Mouse (Mus musculus) small intestine, adult 2 months (tissue): ENCODE measurements at regions not wholly inside any gene's neighbourhood (a gene's known extent, or its start where the extent isn't known, plus 50 kb on each side); places are given as distances from the start of the nearest gene placed in this dataset.

Experiments used
- H3K27ac ChIP-seq: fragments of 200-500 bp; 2 replicates; pipeline ENCODE4 v1.5.1; 2012; ENCODE audit warnings: low read depth, low read length, control low read depth, inconsistent platforms; ENCODE audit not compliant: insufficient read depth
- H3K27me3 ChIP-seq: fragments of 200-500 bp; 2 replicates; pipeline ENCODE4 v1.6.1; 2012; ENCODE audit warnings: mild to moderate bottlenecking, moderate library complexity, low read length, inconsistent platforms; ENCODE audit not compliant: control insufficient read depth, insufficient read depth
- H3K36me3 ChIP-seq: fragments of 200-500 bp; 2 replicates; pipeline ENCODE4 v1.6.1; 2012; ENCODE audit warnings: mild to moderate bottlenecking, low read length, control low read depth, inconsistent platforms; ENCODE audit not compliant: control insufficient read depth, insufficient read depth
- H3K4me1 ChIP-seq: fragments of 200-500 bp; 2 replicates; pipeline ENCODE4 v1.6.1; 2012; ENCODE audit warnings: low read length, inconsistent platforms, mixed read lengths; ENCODE audit not compliant: control insufficient read depth, insufficient read depth, insufficient read length
- H3K4me3 ChIP-seq: fragments of 200-500 bp; 2 replicates; pipeline ENCODE4 v1.5.1; 2012; ENCODE audit warnings: low read depth, mild to moderate bottlenecking, control low read depth, inconsistent platforms, low read length, moderate library complexity
- CTCF ChIP-seq: fragments of 200-500 bp; IDR thresholded peaks from 2 replicates; pipeline ENCODE4 v1.5.1; 2012; ENCODE audit warnings: low read depth, mild to moderate bottlenecking, control low read depth, inconsistent platforms, low read length, moderate library complexity, mixed read lengths; ENCODE audit not compliant: insufficient replicate concordance, insufficient read length; ENCODE audit errors: extremely low read depth
- POLR2A ChIP-seq: fragments of 200-500 bp; IDR thresholded peaks from 2 replicates; pipeline ENCODE4 v1.6.1; 2012; ENCODE audit warnings: low read depth, mild to moderate bottlenecking, control low read depth, inconsistent platforms, low read length, moderate library complexity
- WGBS: fragments of 180-500 bp; shearing (Covaris S2); methylation state at CpG from one replicate; pipeline ENCODE4 v1.1.7; 2018; 5-methylcytosine and 5-hydroxymethylcytosine counted together

GRCm38 (mm10) chr1:185619011-185619410, 164.4 kb downstream of the Slc30a10 start:
- TF ChIP-seq CTCF (no peak), POLR2A (no peak)
- Histone ChIP-seq H3K36me3 (no peaks in the 10 kb centered on the region), H3K4me3 (no peak overlapping the region), H3K4me1 (peaks cover 7% of the 10 kb centered on the region; the same call in 1 of the 2 replicates), H3K27ac (no peak overlapping the region), H3K27me3 (no peaks in the 10 kb centered on the region)
- 87% methylated on average over 9 of the region's 9 CpGs for WGBS

- no peaks in the 10 kb centered on the region for H3K36me3 ChIP-seq
- H3K4me3 ChIP-seq, result no peak overlapping the region
- no peak for TF ChIP-seq POLR2A
- no peak for TF ChIP-seq CTCF
- no peaks in the 10 kb centered on the region for H3K4me1 ChIP-seq
- H3K27ac ChIP-seq, result no peak overlapping the region
- WGBS, result 74% methylated on average over 3 of the region's 3 CpGs
- no peaks in the 10 kb centered on the region for H3K27me3 ChIP-seq
Observed at GRCm38 (mm10) chr1:185628401-185628800, 173.8 kb downstream of the Slc30a10 start.

- Histone ChIP-seq H3K27ac (no peak overlapping the region), H3K4me1 (no peaks in the 10 kb centered on the region), H3K36me3 (no peaks in the 10 kb centered on the region), H3K4me3 (no peak overlapping the region), H3K27me3 (no peaks in the 10 kb centered on the region)
- TF ChIP-seq POLR2A (no peak), CTCF (no peak)
- 89% methylated on average over 9 of the region's 9 CpGs for WGBS
Observed at GRCm38 (mm10) chr1:185629976-185630375, 175.3 kb downstream of the Slc30a10 start.

- 70% methylated on average over 6 of the region's 6 CpGs for WGBS
- Histone ChIP-seq H3K36me3 (no peaks in the 10 kb centered on the region), H3K4me3 (no peak overlapping the region), H3K27ac (no peak overlapping the region), H3K4me1 (no peaks in the 10 kb centered on the region), H3K27me3 (no peaks in the 10 kb centered on the region)
- TF ChIP-seq CTCF (no peak), POLR2A (no peak)
Observed at GRCm38 (mm10) chr1:185638631-185639030, 184.0 kb downstream of the Slc30a10 start.

- H3K27me3 ChIP-seq, result no peaks in the 10 kb centered on the region
- no peaks in the 10 kb centered on the region for H3K4me1 ChIP-seq
- H3K4me3 ChIP-seq, result no peak overlapping the region
- H3K27ac ChIP-seq, result no peak overlapping the region
- TF ChIP-seq CTCF (no peak), POLR2A (no peak)
- 91% methylated on average over 1 of the region's 1 CpGs for WGBS
- H3K36me3 ChIP-seq, result no peaks in the 10 kb centered on the region
Observed at GRCm38 (mm10) chr1:185639486-185639885, 184.8 kb downstream of the Slc30a10 start.

GRCm38 (mm10) chr1:185644026-185644425, 189.4 kb downstream of the Slc30a10 start:
- TF ChIP-seq POLR2A, result no peak
- TF ChIP-seq CTCF, result no peak
- H3K4me1 ChIP-seq, result no peaks in the 10 kb centered on the region
- no peaks in the 10 kb centered on the region for H3K27me3 ChIP-seq
- H3K27ac ChIP-seq, result no peak overlapping the region
- WGBS, result 70% methylated on average over 7 of the region's 7 CpGs
- no peak overlapping the region for H3K4me3 ChIP-seq
- no peaks in the 10 kb centered on the region for H3K36me3 ChIP-seq

- no peak overlapping the region for H3K27ac ChIP-seq
- no peaks in the 10 kb centered on the region for H3K36me3 ChIP-seq
- WGBS, result 86% methylated on average over 6 of the region's 6 CpGs
- TF ChIP-seq POLR2A, result no peak
- no peak for TF ChIP-seq CTCF
- no peaks in the 10 kb centered on the region for H3K4me1 ChIP-seq
- H3K4me3 ChIP-seq, result no peak overlapping the region
- no peaks in the 10 kb centered on the region for H3K27me3 ChIP-seq
Observed at GRCm38 (mm10) chr1:185648128-185648527, 193.5 kb downstream of the Slc30a10 start.

- Histone ChIP-seq H3K4me3 (no peak overlapping the region), H3K4me1 (no peaks in the 10 kb centered on the region), H3K27me3 (no peaks in the 10 kb centered on the region), H3K27ac (no peak overlapping the region), H3K36me3 (no peaks in the 10 kb centered on the region)
- WGBS, result 76% methylated on average over 4 of the region's 4 CpGs
- no peak for TF ChIP-seq POLR2A
- no peak for TF ChIP-seq CTCF
Observed at GRCm38 (mm10) chr1:185648926-185649325, 194.3 kb downstream of the Slc30a10 start.
